Mouse (Mus musculus) limb, embryonic 15.5 days (tissue): ENCODE results near the gene Cdh18. TPM values are rescaled to one million over a fixed set of nuclear protein-coding genes. Genes with fewer than 3 reads are reported as not detected.
"Not testable (repeated sequence)": the region's sequence is repeated elsewhere in the genome, so short reads cannot be mapped to it uniquely, and the experiment has no call there.

Experiments
- ATAC-seq: fragments of 200-750 bp; cut with Nextera tagmentation; 2 replicates; pipeline ENCODE4 v1.8.0; 2017; ENCODE audit warnings: low read depth, moderate TSS enrichment; ENCODE audit not compliant: insufficient number of reproducible peaks, low FRiP score, low TSS enrichment
- H3K27ac ChIP-seq: fragments of 300-500 bp; sonication (generic); 2 replicates; pipeline ENCODE4 v1.5.1; 2015; ENCODE audit warnings: moderate library complexity, mild to moderate bottlenecking, inconsistent platforms
- H3K27me3 ChIP-seq: fragments of 300-500 bp; sonication (generic); 2 replicates; pipeline ENCODE4 v1.6.1; 2015; ENCODE audit warnings: inconsistent platforms
- H3K36me3 ChIP-seq: fragments of 300-500 bp; sonication (generic); 2 replicates; pipeline ENCODE4 v1.6.1; 2015; ENCODE audit warnings: inconsistent platforms
- H3K4me1 ChIP-seq: fragments of 300-500 bp; sonication (generic); 2 replicates; pipeline ENCODE4 v1.6.1; 2015; ENCODE audit warnings: inconsistent platforms
- H3K4me2 ChIP-seq: fragments of 300-500 bp; sonication (generic); 2 replicates; pipeline ENCODE4 v1.6.1; 2015; ENCODE audit warnings: mild to moderate bottlenecking, inconsistent platforms
- H3K4me3 ChIP-seq: fragments of 300-500 bp; sonication (generic); 2 replicates; pipeline ENCODE4 v1.5.1; 2015; ENCODE audit warnings: mild to moderate bottlenecking, inconsistent platforms
- H3K9ac ChIP-seq: fragments of 300-500 bp; sonication (generic); 2 replicates; pipeline ENCODE4 v1.6.1; 2015; ENCODE audit warnings: inconsistent platforms
- H3K9me3 ChIP-seq: fragments of 300-500 bp; sonication (generic); 2 replicates; pipeline ENCODE4 v1.6.1; 2016; ENCODE audit warnings: inconsistent platforms
- WGBS: fragments of 180-500 bp; shearing (Covaris S2); methylation state at CpG from one replicate; pipeline ENCODE4 v1.1.7; 2015; 5-methylcytosine and 5-hydroxymethylcytosine counted together
- polyA plus RNA-seq: library from polyadenylated mRNA; unstranded; fragments of >200 nt; fragmentation: Nextera tagmentation; extraction: Ambion mirVana; gene quantifications from 2 replicates; pipeline ENCODE4 v1.2.1, GENCODE M21; 2015

The Cdh18 gene
- polyA plus RNA-seq, 1 experiment from 2014 or later, result 0.90 TPM

GRCm38 (mm10) chr15:22980136-22980535 lies 431.3 kb downstream of the Cdh18 start:
- H3K27me3 ChIP-seq, result no peaks in the 10 kb centered on the region
- no peaks in the 10 kb centered on the region for H3K9me3 ChIP-seq
- no peak overlapping the region for H3K9ac ChIP-seq
- no peaks in the 10 kb centered on the region for H3K36me3 ChIP-seq
- H3K4me3 ChIP-seq, result no peak overlapping the region
- H3K4me1 ChIP-seq, result no peaks in the 10 kb centered on the region
- H3K4me2 ChIP-seq, result no peak overlapping the region
- 79% methylated on average over 5 of the region's 5 CpGs for WGBS
- no peak overlapping the region for H3K27ac ChIP-seq
- no peak for ATAC-seq

DNA sequence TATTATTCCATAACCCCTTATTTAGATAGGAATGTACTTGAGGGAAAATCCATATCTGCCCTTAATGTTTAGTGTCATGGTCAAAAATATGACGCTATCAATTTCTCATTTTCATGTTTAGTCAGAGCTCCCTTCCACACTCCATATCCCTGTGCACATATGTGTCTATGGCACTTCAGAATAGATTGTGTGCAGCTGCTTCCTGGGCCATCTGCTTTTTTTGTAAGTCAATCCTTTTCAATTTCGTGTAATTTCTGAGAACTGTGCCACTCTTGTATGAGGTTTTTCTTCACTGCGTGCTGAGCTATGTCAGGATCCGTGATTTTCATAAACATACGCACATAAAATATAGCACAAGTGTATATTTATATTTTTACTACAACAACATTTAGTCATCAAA lies 435.8 kb downstream of the Cdh18 start:
- no peaks in the 10 kb centered on the region for H3K9me3 ChIP-seq
- H3K4me1 ChIP-seq, result no peaks in the 10 kb centered on the region
- WGBS, result 78% methylated on average over 5 of the region's 5 CpGs
- no peaks in the 10 kb centered on the region for H3K27me3 ChIP-seq
- no peak overlapping the region for H3K4me3 ChIP-seq
- no peaks in the 10 kb centered on the region for H3K36me3 ChIP-seq
- H3K9ac ChIP-seq, result no peak overlapping the region
- H3K27ac ChIP-seq, result no peak overlapping the region
- ATAC-seq, result no peak
- no peak overlapping the region for H3K4me2 ChIP-seq

DNA sequence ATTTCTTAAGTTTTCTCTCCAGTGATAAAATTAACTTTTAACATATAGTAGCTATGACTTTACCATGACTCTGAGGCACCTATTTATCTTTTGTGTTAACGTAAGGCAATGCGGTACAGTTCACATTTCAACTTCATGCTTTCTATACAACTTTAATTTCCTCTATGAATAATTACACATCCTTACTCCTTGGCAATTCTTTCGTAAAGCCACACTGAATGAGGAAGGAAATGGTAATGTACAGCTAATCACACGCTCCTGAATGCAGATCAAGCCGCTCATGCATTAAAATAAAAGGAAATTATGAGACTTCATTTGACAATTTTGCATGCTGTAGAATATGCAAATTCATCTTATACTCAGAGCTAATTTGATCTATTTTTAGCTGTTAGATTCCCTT lies 467.9 kb downstream of the Cdh18 start:
- Histone ChIP-seq H3K9ac (no peak overlapping the region), H3K9me3 (no peaks in the 10 kb centered on the region), H3K27ac (no peak overlapping the region), H3K36me3 (no peaks in the 10 kb centered on the region), H3K4me3 (no peak overlapping the region), H3K4me1 (no peaks in the 10 kb centered on the region), H3K27me3 (no peaks in the 10 kb centered on the region), H3K4me2 (no peak overlapping the region)
- no peak for ATAC-seq
- 80% methylated on average over 5 of the region's 5 CpGs for WGBS

DNA sequence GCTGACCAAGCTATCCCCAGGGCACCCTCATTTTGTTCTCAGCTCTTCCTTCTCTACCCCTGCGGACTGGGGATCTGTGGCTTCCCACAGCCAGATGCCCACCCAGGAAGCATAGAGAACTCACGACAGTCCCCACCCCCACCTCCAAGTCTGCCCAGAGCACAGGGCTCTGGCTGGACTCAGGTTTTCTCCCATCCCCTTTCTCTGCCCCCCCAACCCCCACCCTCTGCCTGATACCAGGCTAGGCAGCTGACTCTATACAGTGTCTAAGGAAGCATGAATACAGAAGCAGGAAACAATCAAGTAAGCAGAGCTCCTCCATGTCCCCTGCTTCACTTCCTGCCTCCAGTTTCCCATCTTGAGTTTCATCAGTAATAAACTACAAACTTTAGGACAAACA lies 472.3 kb downstream of the Cdh18 start:
- no peak overlapping the region for H3K4me2 ChIP-seq
- no peaks in the 10 kb centered on the region for H3K4me1 ChIP-seq
- WGBS, result 46% methylated on average over 2 of the region's 2 CpGs

GRCm38 (mm10) chr15:23022635-23023034 lies 473.8 kb downstream of the Cdh18 start:
- Histone ChIP-seq H3K27ac (no peak overlapping the region), H3K4me3 (no peak overlapping the region), H3K4me2 (no peak overlapping the region), H3K9ac (no peak overlapping the region), H3K36me3 (no peaks in the 10 kb centered on the region), H3K9me3 (no peaks in the 10 kb centered on the region), H3K27me3 (no peaks in the 10 kb centered on the region), H3K4me1 (no peaks in the 10 kb centered on the region)
- no peak for ATAC-seq

More for the DNA sequence above, 472.3 kb downstream of the Cdh18 start:
- ATAC-seq, result no peak
- H3K9ac ChIP-seq, result no peak overlapping the region
- no peak overlapping the region for H3K27ac ChIP-seq
- H3K36me3 ChIP-seq, result no peaks in the 10 kb centered on the region
- no peaks in the 10 kb centered on the region for H3K27me3 ChIP-seq
- H3K9me3 ChIP-seq, result no peaks in the 10 kb centered on the region
- no peak overlapping the region for H3K4me3 ChIP-seq

DNA sequence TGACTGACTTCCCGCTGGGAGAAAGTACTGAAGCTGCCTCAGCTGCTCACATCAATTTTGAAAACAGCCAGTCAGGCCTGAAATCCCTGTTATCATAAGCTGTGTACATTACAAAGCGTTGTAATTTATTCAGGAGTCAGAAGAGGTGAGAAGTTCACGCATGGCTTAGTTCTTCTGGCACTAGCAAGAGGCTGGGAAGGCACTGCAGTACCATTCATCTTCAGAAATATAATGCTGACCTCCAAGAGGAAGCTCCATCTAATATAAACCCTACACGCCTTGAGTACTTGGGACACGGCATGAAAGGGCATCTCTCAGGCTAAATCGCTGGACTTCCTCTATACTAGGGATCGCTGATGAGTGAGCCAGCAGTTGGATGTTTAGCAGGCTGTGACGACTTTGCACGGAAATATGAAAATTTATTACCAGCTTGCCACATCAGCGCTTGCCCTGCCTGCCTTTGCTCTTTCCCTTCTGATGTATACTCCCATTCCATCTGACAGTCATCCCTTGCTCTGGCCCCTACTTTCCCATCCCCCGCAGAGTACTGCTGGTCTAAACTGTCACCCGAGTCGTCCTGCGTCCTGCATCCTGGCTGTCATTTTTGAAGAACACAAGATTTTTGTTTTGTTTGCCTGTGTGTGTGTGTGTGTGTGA lies 486.9 kb downstream of the Cdh18 start:
- no peaks in the 10 kb centered on the region for H3K36me3 ChIP-seq
- peak overlapping the region; percentile 36 for H3K4me3 ChIP-seq
- H3K4me2 ChIP-seq, result peak overlapping the region; percentile 63
- ATAC-seq, result 0 out of 2 replicates have a peak, but pooled peaks have one; percentile 63
- no peak overlapping the region for H3K27ac ChIP-seq
- H3K9ac ChIP-seq, result peak overlapping the region; percentile 23; the same call in 1 of the 2 replicates
- H3K4me1 ChIP-seq, result peaks cover 10% of the 10 kb centered on the region; the same call in 1 of the 2 replicates
- 0 out of 2 replicates have a peak, but pooled peaks cover 5% of the 10 kb centered on the region for H3K27me3 ChIP-seq
- H3K9me3 ChIP-seq, result no peaks in the 10 kb centered on the region
- 9% methylated on average over 14 of the region's 14 CpGs for WGBS

DNA sequence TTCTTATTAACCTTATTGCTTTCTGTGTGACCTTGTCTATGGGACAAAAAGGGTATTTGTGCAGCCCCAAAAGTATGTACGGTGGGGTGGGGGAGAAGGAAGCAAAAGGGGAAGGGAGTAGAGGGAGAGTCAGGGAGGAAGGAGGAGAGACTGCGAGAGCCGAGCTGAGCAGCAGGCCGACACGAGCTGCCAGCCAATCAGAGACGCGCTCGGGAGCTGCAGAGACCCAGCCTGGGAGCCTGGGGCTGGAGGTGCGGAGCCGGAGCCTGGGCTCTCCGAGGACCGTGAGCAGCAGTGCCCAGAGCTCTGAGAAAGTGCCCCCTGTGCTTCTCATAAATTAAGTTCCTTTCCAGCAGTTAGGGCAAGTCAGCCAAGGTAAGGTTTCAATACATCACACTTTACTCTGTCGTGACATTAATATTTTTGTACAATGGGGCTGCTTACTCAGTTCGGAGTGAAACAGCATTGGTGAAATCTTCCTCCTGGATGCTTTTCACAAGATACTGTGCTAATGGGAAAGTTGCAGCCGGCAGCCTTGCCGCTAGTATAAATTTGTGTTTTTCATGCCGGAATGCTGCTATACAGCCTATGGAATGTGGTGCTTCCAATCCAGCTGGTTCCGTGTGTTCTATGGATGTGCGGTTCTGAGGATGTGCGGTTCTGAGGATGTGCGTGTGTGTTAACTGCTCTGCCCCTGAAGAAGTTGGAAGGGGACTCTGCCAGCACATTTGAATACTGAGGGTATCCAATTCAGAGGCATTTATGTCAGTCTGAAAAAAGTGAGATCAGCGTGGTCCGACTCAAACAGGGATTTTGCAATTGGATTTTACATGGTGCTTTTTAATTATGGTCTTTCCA lies 487.6 kb downstream of the Cdh18 start:
- Histone ChIP-seq H3K27me3 (0 out of 2 replicates have a peak, but pooled peaks cover 5% of the 10 kb centered on the region), H3K9ac (peak overlapping the region; percentile 23; the same call in 1 of the 2 replicates), H3K27ac (no peak overlapping the region), H3K4me3 (peak overlapping the region; percentile 36), H3K36me3 (no peaks in the 10 kb centered on the region), H3K4me1 (peaks cover 10% of the 10 kb centered on the region; the same call in 1 of the 2 replicates), H3K4me2 (peak overlapping the region; percentile 63), H3K9me3 (no peaks in the 10 kb centered on the region)
- ATAC-seq, result peak; percentile 94
- 6% methylated on average over 23 of the region's 23 CpGs for WGBS

GRCm38 (mm10) chr15:23037561-23037960 lies 488.7 kb downstream of the Cdh18 start:
- H3K36me3 ChIP-seq, result no peaks in the 10 kb centered on the region
- no peak overlapping the region for H3K27ac ChIP-seq
- peaks cover 10% of the 10 kb centered on the region; the same call in 1 of the 2 replicates for H3K4me1 ChIP-seq
- H3K9me3 ChIP-seq, result no peaks in the 10 kb centered on the region
- H3K4me2 ChIP-seq, result no peak overlapping the region
- no peak for ATAC-seq
- no peak overlapping the region for H3K9ac ChIP-seq
- 0 out of 2 replicates have a peak, but pooled peaks cover 5% of the 10 kb centered on the region for H3K27me3 ChIP-seq
- H3K4me3 ChIP-seq, result no peak overlapping the region

- Histone ChIP-seq H3K9ac (no peak overlapping the region), H3K27me3 (no peaks in the 10 kb centered on the region), H3K4me2 (no peak overlapping the region), H3K27ac (no peak overlapping the region), H3K9me3 (no peaks in the 10 kb centered on the region), H3K36me3 (no peaks in the 10 kb centered on the region), H3K4me1 (no peaks in the 10 kb centered on the region), H3K4me3 (no peak overlapping the region)
- 73% methylated on average over 4 of the region's 4 CpGs for WGBS
- no peak for ATAC-seq
Measured at GRCm38 (mm10) chr15:23046127-23046785, 497.4 kb downstream of the Cdh18 start.

DNA sequence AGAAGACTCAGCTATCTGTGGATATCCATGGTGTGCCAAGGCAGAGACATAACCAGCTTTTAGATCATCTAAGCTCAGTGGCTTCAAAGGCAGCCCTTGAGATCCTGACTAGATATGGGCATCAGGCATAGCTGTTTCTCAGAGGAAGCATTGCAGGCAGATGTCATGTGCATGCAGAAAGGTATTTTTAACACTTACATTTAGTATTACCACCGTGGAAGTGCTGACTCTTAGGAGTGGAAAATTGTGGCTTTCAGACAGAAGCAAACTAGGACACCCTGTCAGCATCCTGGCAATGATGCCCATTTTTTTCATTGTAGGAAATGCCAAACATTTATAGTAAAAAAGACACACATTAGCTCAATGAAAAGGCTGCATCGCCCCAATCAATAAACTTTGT lies 503.2 kb downstream of the Cdh18 start:
- ATAC-seq, result no peak
- H3K4me2 ChIP-seq, result no peak overlapping the region
- no peaks in the 10 kb centered on the region for H3K36me3 ChIP-seq
- no peak overlapping the region for H3K27ac ChIP-seq
- H3K9ac ChIP-seq, result no peak overlapping the region
- H3K27me3 ChIP-seq, result no peaks in the 10 kb centered on the region
- H3K4me3 ChIP-seq, result no peak overlapping the region
- no peaks in the 10 kb centered on the region for H3K9me3 ChIP-seq
- 75% methylated on average over 2 of the region's 2 CpGs for WGBS
- no peaks in the 10 kb centered on the region for H3K4me1 ChIP-seq

DNA sequence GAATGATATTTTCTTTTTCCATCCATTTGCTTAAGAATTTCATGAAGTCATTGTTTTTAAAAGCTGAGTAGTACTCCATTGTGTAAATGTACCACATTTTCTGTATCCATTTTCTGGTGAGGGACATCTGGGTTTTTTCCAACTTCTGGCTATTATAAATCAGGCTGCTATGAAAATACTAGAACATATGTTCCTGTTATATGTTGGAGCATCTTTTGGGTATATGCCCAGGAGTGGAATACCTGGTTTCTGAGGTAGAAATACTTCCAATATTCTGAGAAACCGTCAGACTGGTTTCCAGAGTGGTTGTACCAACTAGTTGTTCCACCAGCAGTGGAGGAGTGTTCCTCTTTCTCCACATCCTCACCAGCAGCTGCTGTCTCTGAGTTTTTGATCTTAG lies 536.5 kb downstream of the Cdh18 start:
- not testable (repeated sequence) for H3K27me3 ChIP-seq, H3K9me3 ChIP-seq, H3K9ac ChIP-seq, H3K27ac ChIP-seq, ATAC-seq, H3K36me3 ChIP-seq, H3K4me2 ChIP-seq, H3K4me1 ChIP-seq, H3K4me3 ChIP-seq
- 77% methylated on average over 1 of the region's 1 CpGs for WGBS

DNA sequence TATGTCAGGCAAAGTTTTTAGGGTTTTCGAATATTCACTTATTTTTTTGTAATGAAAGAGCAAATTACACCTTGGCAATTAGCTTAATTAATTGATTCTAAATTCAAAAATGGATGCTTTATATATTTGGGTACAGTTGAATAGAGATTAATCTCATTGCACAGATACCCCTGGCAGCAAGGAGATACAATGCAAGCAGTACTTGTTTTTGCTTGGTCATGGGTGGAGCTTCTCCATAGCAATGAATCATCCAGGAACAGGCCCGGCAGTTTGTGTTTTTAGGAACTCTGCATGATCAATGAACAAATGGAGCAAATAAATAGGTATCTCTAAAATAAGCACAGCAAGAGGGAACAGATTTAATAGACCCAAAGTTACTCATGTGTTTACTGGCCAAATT lies 538.7 kb downstream of the Cdh18 start:
- Histone ChIP-seq H3K36me3 (no peaks in the 10 kb centered on the region), H3K4me3 (no peak overlapping the region), H3K4me2 (no peak overlapping the region), H3K27me3 (no peaks in the 10 kb centered on the region), H3K9me3 (no peaks in the 10 kb centered on the region), H3K9ac (no peak overlapping the region), H3K4me1 (no peaks in the 10 kb centered on the region), H3K27ac (no peak overlapping the region)
- 75% methylated on average over 2 of the region's 2 CpGs for WGBS
- ATAC-seq, result no peak
